Mouse (Mus musculus) monocyte, adult 5-6 weeks (primary cell): ENCODE results near the gene Sh2d4b. TPM values are rescaled to one million over a fixed set of nuclear protein-coding genes. Genes with fewer than 3 reads are reported as not detected.

Experiments used
- ATAC-seq: fragments of 153-309, 156-312 bp; replicated peaks from 2 replicates; pipeline ENCODE4 v1.8.0; 2017; ENCODE audit warnings: mild to moderate bottlenecking; ENCODE audit not compliant: low TSS enrichment, insufficient number of reproducible peaks, severe bottlenecking, poor library complexity, low FRiP score
- total RNA-seq: library from RNA; stranded (forward); fragments of 200-1000, 200-491, 200-594 nt; gene quantifications from 3 replicates; pipeline ENCODE4 v1.2.3, GENCODE M21; 2017

Gene Sh2d4b
- total RNA-seq, 1 experiment from 2014 or later, result 1.5 TPM

- ATAC-seq, result no peak
Observed at GRCm38 (mm10) chr14:40913709-40914108, 20.6 kb upstream of the Sh2d4b start.

- ATAC-seq, result no peak
Observed at GRCm38 (mm10) chr14:40911529-40911928, 18.5 kb upstream of the Sh2d4b start.

- ATAC-seq, result no peak
Observed at GRCm38 (mm10) chr14:40908763-40909162, 15.7 kb upstream of the Sh2d4b start.

GRCm38 (mm10) chr14:40906770-40907169 is 13.7 kb upstream of the Sh2d4b start:
- no peak for ATAC-seq

GRCm38 (mm10) chr14:40905813-40906212 is 12.7 kb upstream of the Sh2d4b start:
- no peak for ATAC-seq

- no peak for ATAC-seq
Observed at GRCm38 (mm10) chr14:40902307-40903055, 9.4 kb upstream of the Sh2d4b start.

GRCm38 (mm10) chr14:40900267-40900666 is 7.2 kb upstream of the Sh2d4b start:
- no peak for ATAC-seq

- no peak for ATAC-seq
Observed at GRCm38 (mm10) chr14:40897916-40898315, 4.8 kb upstream of the Sh2d4b start.

GRCm38 (mm10) chr14:40895681-40896080 is 2.6 kb upstream of the Sh2d4b start:
- no peak for ATAC-seq

- ATAC-seq, result 0 out of 2 replicates have a peak, but pooled peaks have one; percentile 52
Observed at GRCm38 (mm10) chr14:40894576-40895247, 1.6 kb upstream of the Sh2d4b start.

- ATAC-seq, result no peak
Observed at GRCm38 (mm10) chr14:40893884-40894283, 818 bp upstream of the Sh2d4b start.

GRCm38 (mm10) chr14:40892326-40892825 is 690 bp downstream of the Sh2d4b start:
- no peak for ATAC-seq

- no peak for ATAC-seq
Observed at GRCm38 (mm10) chr14:40891506-40891905, 1.6 kb downstream of the Sh2d4b start.

- no peak for ATAC-seq
Observed at GRCm38 (mm10) chr14:40889704-40890103, 3.4 kb downstream of the Sh2d4b start.

GRCm38 (mm10) chr14:40889181-40889580 is 3.9 kb downstream of the Sh2d4b start:
- no peak for ATAC-seq

GRCm38 (mm10) chr14:40886428-40887202 is 6.5 kb downstream of the Sh2d4b start:
- ATAC-seq, result no peak

- ATAC-seq, result no peak
Observed at GRCm38 (mm10) chr14:40885752-40886151, 7.3 kb downstream of the Sh2d4b start.

GRCm38 (mm10) chr14:40885225-40885624 is 7.8 kb downstream of the Sh2d4b start:
- no peak for ATAC-seq

GRCm38 (mm10) chr14:40874565-40874964 is 18.5 kb downstream of the Sh2d4b start:
- ATAC-seq, result no peak
